Mouse (Mus musculus) thymus, postnatal 36 days (tissue): ENCODE measurements around the gene Pax4.

ENCODE experiments used
- DNase-seq, 2 experiments: peaks; one replicate each; pipeline ENCODE4 v3.0.0; 2022; ENCODE audit warnings: mixed read lengths in 2 of 2

The Pax4 gene

GRCm38 (mm10) chr6:28396051-28396852 is 52.9 kb downstream of the Pax4 start:
- DNase-seq: no peak
